Mouse (Mus musculus): ENCODE data around the gene Gm11239.
"Not testable (repeated sequence)": the region's sequence is repeated elsewhere in the genome, so short reads cannot be mapped to it uniquely, and the experiment has no call there.

Gene Gm11239

GRCm38 (mm10) chr4:73668054-73668453, at the start of gene Gm11239:
Gm11239 (plus strand) TSS chr4:73668354.
- not testable (repeated sequence) for DNase-seq

GRCm38 (mm10) chr4:73622684-73623083, 45.5 kb upstream of the Gm11239 start, which contains the start of gene Gm11237:
Gm11237 (plus strand) TSS chr4:73622984.
- not testable (repeated sequence) for DNase-seq

- DNase-seq, result not testable (repeated sequence)
Observed at GRCm38 (mm10) chr4:73637821-73638220, 30.3 kb upstream of the Gm11239 start, which contains the start of gene Gm11236. Gm11236 (plus strand) TSS chr4:73638121.

- DNase-seq, result not testable (repeated sequence)
Observed at GRCm38 (mm10) chr4:73661864-73662263, 6.3 kb upstream of the Gm11239 start.

- not testable (repeated sequence) for DNase-seq
Observed at GRCm38 (mm10) chr4:73683216-73683615, 15.1 kb downstream of the Gm11239 start, which contains the start of gene Gm428. Gm428 (plus strand) TSS chr4:73683516.

- no peak for DNase-seq
Observed at GRCm38 (mm10) chr4:73718761-73719160, 50.6 kb downstream of the Gm11239 start.

GRCm38 (mm10) chr4:73719819-73720218, 51.7 kb downstream of the Gm11239 start:
- no peak for DNase-seq

Data from spleen, adult 18-20 months (tissue).